Mouse (Mus musculus) thymus, postnatal 0 days (tissue): ENCODE data around the gene Olfr883. TPM values are rescaled to one million over a fixed set of nuclear protein-coding genes. Genes with fewer than 3 reads are reported as not detected.

Source experiments
- DNase-seq: peaks from one replicate; pipeline ENCODE4 v3.0.0-alpha.2; 2015; ENCODE audit warnings: low spot score
- polyA plus RNA-seq: library from polyadenylated mRNA; unstranded; fragments of >200 nt; fragmentation: Nextera tagmentation; extraction: Ambion mirVana; gene quantifications from 2 replicates; pipeline ENCODE4 v1.2.1, GENCODE M21; 2015

The Olfr883 gene
- polyA plus RNA-seq, result not detected in 2 replicates

- DNase-seq, result no peak
These were observed at the start of gene Olfr883 for GRCm38 (mm10) chr9:38025508-38025907. Olfr883 (plus strand) TSS chr9:38025808.

- no peak for DNase-seq
These were observed 34.1 kb upstream of the Olfr883 start, which contains the start of gene Olfr881 for GRCm38 (mm10) chr9:37991525-37991924. Olfr881 (plus strand) TSS chr9:37991825.

GRCm38 (mm10) chr9:37998581-37999204, 26.9 kb upstream of the Olfr883 start:
- no peak for DNase-seq

GRCm38 (mm10) chr9:38000021-38000420, 25.6 kb upstream of the Olfr883 start:
- no peak for DNase-seq

GRCm38 (mm10) chr9:38046255-38046654, 20.6 kb downstream of the Olfr883 start, which contains the start of gene Olfr884:
Olfr884 (plus strand) TSS chr9:38046555.
- no peak for DNase-seq

GRCm38 (mm10) chr9:38061022-38061421, 35.4 kb downstream of the Olfr883 start, which contains the start of gene Olfr885:
Olfr885 (plus strand) TSS chr9:38061322.
- no peak for DNase-seq

Other genes with a start within 250 kb of the Olfr883 start
- not detected in 2 replicates for gene Olfr876, start 222.8 kb upstream of the Olfr883 start, polyA plus RNA-seq
- not detected in 2 replicates for gene Olfr877, start 171.5 kb upstream of the Olfr883 start, polyA plus RNA-seq
- gene Olfr145, start 129.1 kb upstream of the Olfr883 start, polyA plus RNA-seq, result not detected in 2 replicates
- gene Olfr878, start 108.0 kb upstream of the Olfr883 start, polyA plus RNA-seq, result not detected in 2 replicates
- not detected in 2 replicates for gene Olfr881, start 34.0 kb upstream of the Olfr883 start, polyA plus RNA-seq
- not detected in 2 replicates for gene Olfr884, start 20.7 kb downstream of the Olfr883 start, polyA plus RNA-seq
- gene Olfr885, start 35.5 kb downstream of the Olfr883 start, polyA plus RNA-seq, result not detected in 2 replicates
- not detected in 2 replicates for gene Olfr887, start 58.3 kb downstream of the Olfr883 start, polyA plus RNA-seq
- not detected in 2 replicates for gene Olfr888, start 82.3 kb downstream of the Olfr883 start, polyA plus RNA-seq
- gene Olfr889, start 89.4 kb downstream of the Olfr883 start, polyA plus RNA-seq, result 0.06 and 0.12 TPM in 2 replicates
- not detected in 2 replicates for gene Olfr890, start 116.7 kb downstream of the Olfr883 start, polyA plus RNA-seq
- gene Olfr891, start 155.0 kb downstream of the Olfr883 start, polyA plus RNA-seq, result not detected in 2 replicates
- gene Olfr893, start 182.6 kb downstream of the Olfr883 start, polyA plus RNA-seq, result not detected in 2 replicates
- gene Olfr894, start 192.2 kb downstream of the Olfr883 start, polyA plus RNA-seq, result not detected in 2 replicates
- gene Olfr143, start 227.0 kb downstream of the Olfr883 start, polyA plus RNA-seq, result not detected in 2 replicates
- gene Olfr895, start 242.0 kb downstream of the Olfr883 start, polyA plus RNA-seq, result not detected in 2 replicates